Comparison of ENCODE assay signal across 8 mouse cellular contexts in genomic region chr17:56829795-56830194, GRCm38 (mm10). TPM values are rescaled to one million over a fixed set of nuclear protein-coding genes. Genes with fewer than 3 reads are reported as not detected.
DNase-seq lines count a peak whose midpoint lies in the region; ATAC-seq and TF ChIP-seq lines count a peak whose summit lies in the region.

No protein-coding gene starts in this region.

- no peaks in the 10 kb centered on the region for H3K9me3 ChIP-seq in kidney, embryonic 15.5 days (replicated peaks)
- no peaks in the 10 kb centered on the region for H3K9me3 ChIP-seq in forebrain, embryonic 14.5 days (replicated peaks; ENCODE audit: control insufficient read depth, low read length)
- H3K9me3 ChIP-seq in limb, embryonic 13.5 days = no peaks in the 10 kb centered on the region

- H3K36me3 ChIP-seq in kidney, embryonic 15.5 days = no peaks in the 10 kb centered on the region
- no peaks in the 10 kb centered on the region for H3K36me3 ChIP-seq in forebrain, embryonic 14.5 days (ENCODE audit: control insufficient read depth, insufficient read depth, low read length)
- no peaks in the 10 kb centered on the region for H3K36me3 ChIP-seq in limb, embryonic 13.5 days

- peak overlapping the region; percentile 93 for H3K4me2 ChIP-seq in kidney, embryonic 15.5 days
- H3K4me2 ChIP-seq in forebrain, embryonic 14.5 days (ENCODE audit: low read length) = peak overlapping the region; percentile 82
- peak overlapping the region; percentile 86 for H3K4me2 ChIP-seq in limb, embryonic 13.5 days (replicated peaks)

- H3K9ac ChIP-seq in kidney, embryonic 15.5 days = peak overlapping the region; percentile 55; the same call in 1 of the 2 replicates
- H3K9ac ChIP-seq in forebrain, embryonic 14.5 days (ENCODE audit: low read length) = peak overlapping the region; percentile 59
- peak overlapping the region; percentile 63 for H3K9ac ChIP-seq in limb, embryonic 13.5 days

- intact Hi-C loops in gastrocnemius, postnatal 14 days (cut with DNase I; ENCODE audit: low total_unique reads) = loop anchor here (5.0 kb wide), 1 partner anchor 233 kb away; no protein-coding TSS in a partner anchor

- no peak for TF ChIP-seq POLR2A in bone marrow macrophage, adult 2 months (IDR thresholded peaks at IDR 0.05; ENCODE audit: borderline replicate concordance, low read depth, low read length)

- no peak for TF ChIP-seq CTCF in bone marrow macrophage, adult 2 months (IDR thresholded peaks at IDR 0.05; ENCODE audit: low read depth, low read length)

- DNase-seq in kidney, postnatal 25 days = no peak
- peak; percentile 25 for DNase-seq in forebrain, embryonic 14.5 days (ENCODE audit: low spot score)
- DNase-seq in retina, postnatal 1 day = peak; percentile 30
- no peak for DNase-seq in urinary bladder, postnatal 10 days (ENCODE audit: low spot score)
- DNase-seq in gastrocnemius, postnatal 14 days = no peak

- peaks cover 30% of the 10 kb centered on the region for H3K27me3 ChIP-seq in kidney, embryonic 15.5 days
- no peaks in the 10 kb centered on the region for H3K27me3 ChIP-seq in forebrain, embryonic 14.5 days (replicated peaks; ENCODE audit: control insufficient read depth, insufficient read depth, low read length)
- H3K27me3 ChIP-seq in limb, embryonic 13.5 days = peaks cover 33% of the 10 kb centered on the region

- WGBS in kidney, embryonic 15.5 days = 2% methylated on average over 27 of the region's 27 CpGs
- 1% methylated on average over 27 of the region's 27 CpGs for WGBS in forebrain, embryonic 14.5 days
- under 1% methylated on average over 27 of the region's 27 CpGs for WGBS in limb, embryonic 13.5 days

- peaks cover 18% of the 10 kb centered on the region for H3K4me1 ChIP-seq in kidney, embryonic 15.5 days
- 0 out of 2 replicates have a peak, but pooled peaks cover 2% of the 10 kb centered on the region for H3K4me1 ChIP-seq in bone marrow macrophage, adult 2 months (ENCODE audit: control insufficient read depth, insufficient read depth, low read length)
- H3K4me1 ChIP-seq in forebrain, embryonic 14.5 days (ENCODE audit: control insufficient read depth, insufficient read depth, low read length) = peaks cover 11% of the 10 kb centered on the region
- H3K4me1 ChIP-seq in limb, embryonic 13.5 days = peaks cover 16% of the 10 kb centered on the region

- ATAC-seq in kidney, embryonic 15.5 days (replicated peaks; ENCODE audit: low FRiP score) = no peak
- no peak for ATAC-seq in forebrain, embryonic 14.5 days
- ATAC-seq in limb, embryonic 13.5 days (ENCODE audit: low FRiP score, low read depth) = no peak

- H3K4me3 ChIP-seq in kidney, embryonic 15.5 days (replicated peaks) = peak overlapping the region; percentile 72
- peak overlapping the region; percentile 4; the same call in 1 of the 2 replicates for H3K4me3 ChIP-seq in bone marrow macrophage, adult 2 months (ENCODE audit: insufficient read depth, low read length)
- peak overlapping the region; percentile 60 for H3K4me3 ChIP-seq in forebrain, embryonic 14.5 days (ENCODE audit: low read depth, low read length)
- peak overlapping the region; percentile 65 for H3K4me3 ChIP-seq in limb, embryonic 13.5 days

- no peak overlapping the region for H3K27ac ChIP-seq in kidney, embryonic 15.5 days
- H3K27ac ChIP-seq in bone marrow macrophage, adult 2 months (ENCODE audit: insufficient read depth, low read depth, low read length) = no peak overlapping the region
- no peak overlapping the region for H3K27ac ChIP-seq in forebrain, embryonic 14.5 days (ENCODE audit: low read depth, low read length)
- no peak overlapping the region for H3K27ac ChIP-seq in limb, embryonic 13.5 days

RNA-seq across cellular contexts. Expression of gene Rfx2, which starts 1.0 kb away (rescaled TPM):
- 3.7 and 4.1 TPM in 2 replicates for polyA plus RNA-seq in kidney, embryonic 15.5 days (2015; fragmentation: Nextera tagmentation; extraction: Ambion mirVana)
- polyA plus RNA-seq in bone marrow macrophage, adult 2 months (2012; ENCODE audit: insufficient read depth, insufficient read length, missing spikeins) = 1.1 and 1.2 TPM in 2 replicates
- polyA plus RNA-seq in forebrain, embryonic 14.5 days (2014; fragmentation: Nextera tagmentation; extraction: Ambion mirVana) = 2.2 and 3.2 TPM in 2 replicates
- 4.5 and 4.9 TPM in 2 replicates for polyA plus RNA-seq in limb, embryonic 13.5 days (2015; fragmentation: Nextera tagmentation; extraction: Ambion mirVana)
- 1 to 10 TPM; 3.3 to 4.7 TPM for total RNA-seq in gastrocnemius, postnatal 14 days (2021)

RNA-seq across cellular contexts. Expression of gene Acsbg2, which starts 44.5 kb away (rescaled TPM):
- not detected in 2 replicates for polyA plus RNA-seq in kidney, embryonic 15.5 days (2015; fragmentation: Nextera tagmentation; extraction: Ambion mirVana)
- polyA plus RNA-seq in bone marrow macrophage, adult 2 months (2012; ENCODE audit: insufficient read depth, insufficient read length, missing spikeins) = not detected in 2 replicates
- polyA plus RNA-seq in forebrain, embryonic 14.5 days (2014; fragmentation: Nextera tagmentation; extraction: Ambion mirVana) = not detected in 2 replicates
- polyA plus RNA-seq in limb, embryonic 13.5 days (2015; fragmentation: Nextera tagmentation; extraction: Ambion mirVana) = not detected in 2 replicates
- total RNA-seq in gastrocnemius, postnatal 14 days (2021) = not detected

RNA-seq across cellular contexts. Expression of gene 1700061G19Rik, which starts 45.5 kb away (rescaled TPM):
- 0.27 and 0.30 TPM in 2 replicates for polyA plus RNA-seq in kidney, embryonic 15.5 days (2015; fragmentation: Nextera tagmentation; extraction: Ambion mirVana)
- polyA plus RNA-seq in bone marrow macrophage, adult 2 months (2012; ENCODE audit: insufficient read depth, insufficient read length, missing spikeins) = not detected in 2 replicates
- polyA plus RNA-seq in forebrain, embryonic 14.5 days (2014; fragmentation: Nextera tagmentation; extraction: Ambion mirVana) = 0.08 and 0.19 TPM in 2 replicates
- polyA plus RNA-seq in limb, embryonic 13.5 days (2015; fragmentation: Nextera tagmentation; extraction: Ambion mirVana) = 0.29 and 0.47 TPM in 2 replicates
- total RNA-seq in gastrocnemius, postnatal 14 days (2021) = not detected

RNA-seq across cellular contexts. Expression of gene Prr22, which starts 59.7 kb away (rescaled TPM):
- polyA plus RNA-seq in kidney, embryonic 15.5 days (2015; fragmentation: Nextera tagmentation; extraction: Ambion mirVana) = 1.7 and 1.8 TPM in 2 replicates
- polyA plus RNA-seq in bone marrow macrophage, adult 2 months (2012; ENCODE audit: insufficient read depth, insufficient read length, missing spikeins) = not detected in 2 replicates
- 0.42 and 0.52 TPM in 2 replicates for polyA plus RNA-seq in forebrain, embryonic 14.5 days (2014; fragmentation: Nextera tagmentation; extraction: Ambion mirVana)
- polyA plus RNA-seq in limb, embryonic 13.5 days (2015; fragmentation: Nextera tagmentation; extraction: Ambion mirVana) = 1.4 and 1.5 TPM in 2 replicates
- total RNA-seq in gastrocnemius, postnatal 14 days (2021) = under 1 TPM in 1 of 2 experiments, not detected in 1; 0.14 TPM

Comparison
In these comparisons a context has a peak if more than half of its experiments do, and no peak if none do; other contexts are left out.
1. H3K4me3 ChIP-seq: peak in every context shown above with its lines; median percentile 72 in kidney, embryonic 15.5 days; 65 in limb, embryonic 13.5 days; 60 in forebrain, embryonic 14.5 days; 4 in bone marrow macrophage, adult 2 months.
2. DNase-seq: peak in forebrain, embryonic 14.5 days (single experiment) and retina, postnatal 1 day (single experiment); none in kidney, postnatal 25 days (0 of 2), urinary bladder, postnatal 10 days (single experiment) and gastrocnemius, postnatal 14 days (single experiment).
3. Peak in every context shown above with its lines, with median percentiles within 50 percentile points of each other: H3K4me2 ChIP-seq and H3K9ac ChIP-seq.